Mouse (Mus musculus): ENCODE measurements at regions not wholly inside any gene's neighbourhood (a gene's known extent, or its start where the extent isn't known, plus 50 kb on each side); places are given as distances from the start of the nearest gene placed in this dataset.

DNA sequence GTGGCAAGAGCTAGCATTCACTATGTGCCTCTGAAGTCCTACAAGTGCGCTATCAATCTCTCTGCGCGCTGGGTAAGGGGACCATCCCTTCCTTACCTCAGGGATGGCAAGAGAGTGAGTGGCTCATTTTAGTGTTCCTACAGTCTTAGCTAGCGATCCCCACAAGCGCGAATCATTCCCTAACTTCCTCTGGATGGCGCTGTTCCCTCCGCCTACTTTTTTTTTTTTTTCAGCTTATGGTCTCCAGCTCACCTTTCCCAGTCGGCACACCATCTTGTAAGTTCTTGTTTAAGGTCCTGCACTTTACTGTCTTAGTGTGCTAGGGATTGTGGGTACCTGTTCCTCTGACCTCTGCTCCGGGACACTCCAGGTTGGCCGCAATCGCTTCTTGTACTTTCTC lies 215.7 kb upstream of the Hes1 start:
- no peak overlapping the region for H3K9ac ChIP-seq (ENCODE audit: low read depth, low read length, severe bottlenecking)

DNA sequence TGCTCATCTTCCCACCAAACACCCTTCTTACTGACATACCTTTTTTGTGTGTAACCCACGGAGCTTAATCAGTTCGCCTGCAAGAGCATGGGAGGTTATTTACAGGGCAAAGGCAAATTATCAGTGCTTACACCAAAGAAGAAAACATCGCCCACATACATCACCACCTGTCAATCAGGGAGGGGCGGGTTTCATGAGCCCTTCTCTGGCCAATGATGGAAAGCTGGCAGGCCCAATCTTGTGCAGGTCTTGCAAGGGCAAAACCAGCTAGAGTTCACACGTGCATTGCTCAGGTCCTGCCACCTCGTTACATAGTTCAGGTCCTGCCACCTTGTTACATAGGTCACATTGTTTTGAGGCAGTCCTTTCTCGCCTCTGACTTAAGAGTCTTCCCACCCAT lies 214.7 kb upstream of the Hes1 start:
- Histone ChIP-seq H3K4me1 (ENCODE audit: control insufficient read depth, insufficient read depth, low read length) (peaks cover 5% of the 10 kb centered on the region; the same call in 1 of the 2 replicates), H3K4me2 (replicated peaks; ENCODE audit: low read depth, low read length, severe bottlenecking) (no peak overlapping the region), H3K9ac (ENCODE audit: low read depth, low read length, severe bottlenecking) (no peak overlapping the region), H3K27ac (replicated peaks; ENCODE audit: low read depth, low read length) (no peak overlapping the region), H3K4me3 (replicated peaks; ENCODE audit: low read length) (no peak overlapping the region), H3K9me3 (ENCODE audit: control insufficient read depth, low read length) (no peaks in the 10 kb centered on the region), H3K36me3 (ENCODE audit: control insufficient read depth, insufficient read depth, low read length) (no peaks in the 10 kb centered on the region), H3K27me3 (ENCODE audit: control insufficient read depth, insufficient read depth, low read length) (no peaks in the 10 kb centered on the region)
- 62% methylated on average over 7 of the region's 7 CpGs for WGBS
- no peak for TF ChIP-seq POLR2A (IDR thresholded peaks at IDR 0.05; ENCODE audit: borderline replicate concordance, extremely low read depth, insufficient read depth, insufficient read length)
- DNase-seq (ENCODE audit: low spot score) (no peak), ATAC-seq (ENCODE audit: low FRiP score, low read depth) (no peak)

More for the DNA sequence above, 215.7 kb upstream of the Hes1 start:
- H3K4me1 ChIP-seq (ENCODE audit: control insufficient read depth, insufficient read depth, low read length), result peaks cover 5% of the 10 kb centered on the region
- 0 out of 2 replicates have a peak, but pooled peaks cover 4% of the 10 kb centered on the region for H3K27me3 ChIP-seq (ENCODE audit: control insufficient read depth, insufficient read depth, low read length)
- no peak overlapping the region for H3K4me2 ChIP-seq (replicated peaks; ENCODE audit: low read depth, low read length, severe bottlenecking)
- WGBS, result 86% methylated on average over 12 of the region's 12 CpGs
- ATAC-seq (ENCODE audit: low FRiP score, low read depth) (no peak), DNase-seq (ENCODE audit: low spot score) (no peak)
- no peak for TF ChIP-seq POLR2A (IDR thresholded peaks at IDR 0.05; ENCODE audit: borderline replicate concordance, extremely low read depth, insufficient read depth, insufficient read length)
- no peaks in the 10 kb centered on the region for H3K36me3 ChIP-seq (ENCODE audit: control insufficient read depth, insufficient read depth, low read length)
- H3K4me3 ChIP-seq (replicated peaks; ENCODE audit: low read length), result no peak overlapping the region
- no peaks in the 10 kb centered on the region for H3K9me3 ChIP-seq (ENCODE audit: control insufficient read depth, low read length)
- no peak overlapping the region for H3K27ac ChIP-seq (replicated peaks; ENCODE audit: low read depth, low read length)

DNA sequence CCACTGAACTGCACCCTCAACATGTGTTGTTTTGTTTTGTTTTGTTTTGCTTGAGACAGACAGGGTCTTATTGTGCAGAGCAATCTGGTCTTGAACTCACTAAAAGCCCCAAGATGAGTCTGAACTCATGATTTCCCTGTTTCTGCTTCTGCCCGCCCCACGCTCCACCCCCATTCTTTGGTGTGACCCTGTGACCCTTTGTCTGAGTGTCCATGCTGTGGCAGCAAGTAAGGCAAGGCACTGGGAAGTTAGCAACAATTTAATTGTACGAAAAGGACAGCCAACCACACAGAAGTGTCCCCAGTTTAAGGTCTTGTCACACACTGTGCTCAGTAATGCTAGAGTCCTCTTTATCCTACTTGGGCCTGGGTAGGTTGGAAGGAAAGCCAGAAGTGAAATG lies 213.6 kb upstream of the Hes1 start:
- Histone ChIP-seq H3K27ac (replicated peaks; ENCODE audit: low read depth, low read length) (no peak overlapping the region), H3K36me3 (ENCODE audit: control insufficient read depth, insufficient read depth, low read length) (no peaks in the 10 kb centered on the region), H3K27me3 (ENCODE audit: control insufficient read depth, insufficient read depth, low read length) (no peaks in the 10 kb centered on the region), H3K4me1 (ENCODE audit: control insufficient read depth, insufficient read depth, low read length) (peaks cover 1% of the 10 kb centered on the region; the same call in 1 of the 2 replicates), H3K4me3 (replicated peaks; ENCODE audit: low read length) (no peak overlapping the region), H3K9me3 (ENCODE audit: control insufficient read depth, low read length) (no peaks in the 10 kb centered on the region), H3K9ac (ENCODE audit: low read depth, low read length, severe bottlenecking) (no peak overlapping the region), H3K4me2 (replicated peaks; ENCODE audit: low read depth, low read length, severe bottlenecking) (no peak overlapping the region)
- no peak for DNase-seq (ENCODE audit: low spot score)
- WGBS, result 74% methylated on average over 3 of the region's 3 CpGs
- TF ChIP-seq POLR2A (IDR thresholded peaks at IDR 0.05; ENCODE audit: borderline replicate concordance, extremely low read depth, insufficient read depth, insufficient read length), result no peak
- no peak for ATAC-seq (ENCODE audit: low FRiP score, low read depth)

DNA sequence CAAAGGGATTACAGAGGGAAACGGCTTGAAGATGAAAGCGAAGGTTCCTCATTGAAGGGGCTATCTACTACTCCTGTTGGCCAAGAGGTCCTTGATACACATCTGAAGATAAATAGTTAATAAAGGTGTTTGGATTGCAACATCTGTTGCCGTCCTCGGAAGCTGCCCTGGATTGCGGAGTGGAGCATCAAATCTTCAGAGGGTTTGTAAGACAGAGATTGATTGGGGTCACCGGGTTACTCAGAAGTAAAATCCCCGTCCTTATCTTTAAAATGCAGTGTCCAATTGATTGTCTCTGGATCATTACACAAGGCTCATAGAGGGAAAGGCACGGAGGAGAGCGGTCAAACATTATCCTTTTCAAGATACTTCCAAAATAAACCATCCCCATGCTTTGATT lies 212.4 kb upstream of the Hes1 start:
- DNase-seq (ENCODE audit: low spot score), result no peak

DNA sequence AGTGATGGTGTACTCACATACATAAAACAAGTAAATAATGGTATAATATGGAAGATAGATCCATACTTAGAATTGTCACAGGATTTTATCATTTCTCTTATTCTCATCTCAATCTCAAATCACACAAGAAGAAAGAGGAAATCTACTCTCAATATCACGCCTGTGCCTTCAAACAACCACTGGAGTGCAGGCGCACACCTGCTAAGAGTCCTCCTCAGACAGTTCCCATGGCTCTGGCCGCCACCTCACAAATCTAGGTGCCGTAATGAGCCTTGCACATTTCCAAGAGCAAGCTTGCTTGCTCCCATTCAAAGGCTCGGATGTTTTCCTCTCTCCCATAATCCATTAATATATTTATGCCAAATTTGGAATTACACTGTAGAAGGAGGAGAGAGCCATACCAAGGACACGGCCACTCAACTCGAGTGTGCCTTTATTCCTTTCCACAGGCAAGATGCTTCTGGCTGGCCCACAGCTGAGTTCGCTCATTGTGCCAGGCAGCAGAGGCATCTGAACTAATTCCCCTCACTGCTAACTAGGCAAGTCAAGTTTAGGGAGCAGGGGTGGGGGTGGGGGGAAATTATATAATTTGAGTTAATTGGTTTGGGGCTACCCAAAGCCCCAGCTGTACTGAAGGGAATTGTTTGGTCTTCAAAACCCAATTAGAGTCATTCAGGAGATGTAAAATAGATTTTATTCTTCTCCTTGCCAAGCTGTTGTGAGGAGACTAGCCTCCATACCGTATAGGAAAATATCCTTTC lies 209.2 kb upstream of the Hes1 start:
- Histone ChIP-seq H3K4me3 (replicated peaks; ENCODE audit: low read length) (no peak overlapping the region), H3K4me2 (replicated peaks; ENCODE audit: low read depth, low read length, severe bottlenecking) (no peak overlapping the region), H3K36me3 (ENCODE audit: control insufficient read depth, insufficient read depth, low read length) (no peaks in the 10 kb centered on the region), H3K9me3 (ENCODE audit: control insufficient read depth, low read length) (no peaks in the 10 kb centered on the region), H3K9ac (ENCODE audit: low read depth, low read length, severe bottlenecking) (no peak overlapping the region), H3K27me3 (ENCODE audit: control insufficient read depth, insufficient read depth, low read length) (no peaks in the 10 kb centered on the region), H3K4me1 (ENCODE audit: control insufficient read depth, insufficient read depth, low read length) (no peaks in the 10 kb centered on the region), H3K27ac (replicated peaks; ENCODE audit: low read depth, low read length) (no peak overlapping the region)
- WGBS, result 78% methylated on average over 9 of the region's 9 CpGs
- ATAC-seq (ENCODE audit: low FRiP score, low read depth) (no peak), DNase-seq (ENCODE audit: low spot score) (no peak)
- no peak for TF ChIP-seq POLR2A (IDR thresholded peaks at IDR 0.05; ENCODE audit: borderline replicate concordance, extremely low read depth, insufficient read depth, insufficient read length)

More for the DNA sequence above, 212.4 kb upstream of the Hes1 start:
- H3K4me1 ChIP-seq (ENCODE audit: control insufficient read depth, insufficient read depth, low read length), result no peaks in the 10 kb centered on the region
- H3K4me3 ChIP-seq (replicated peaks; ENCODE audit: low read length), result no peak overlapping the region
- no peak overlapping the region for H3K27ac ChIP-seq (replicated peaks; ENCODE audit: low read depth, low read length)
- no peaks in the 10 kb centered on the region for H3K9me3 ChIP-seq (ENCODE audit: control insufficient read depth, low read length)
- 26% methylated on average over 9 of the region's 9 CpGs for WGBS
- no peaks in the 10 kb centered on the region for H3K36me3 ChIP-seq (ENCODE audit: control insufficient read depth, insufficient read depth, low read length)
- H3K27me3 ChIP-seq (ENCODE audit: control insufficient read depth, insufficient read depth, low read length), result no peaks in the 10 kb centered on the region
- no peak for ATAC-seq (ENCODE audit: low FRiP score, low read depth)
- H3K4me2 ChIP-seq (replicated peaks; ENCODE audit: low read depth, low read length, severe bottlenecking), result no peak overlapping the region
- no peak for TF ChIP-seq POLR2A (IDR thresholded peaks at IDR 0.05; ENCODE audit: borderline replicate concordance, extremely low read depth, insufficient read depth, insufficient read length)
- no peak overlapping the region for H3K9ac ChIP-seq (ENCODE audit: low read depth, low read length, severe bottlenecking)
